Mouse (Mus musculus): ENCODE data around the gene Smap2. TPM values are rescaled to one million over a fixed set of nuclear protein-coding genes. Genes with fewer than 3 reads are reported as not detected.

Smap2 gene
- polyA plus RNA-seq, 1 experiment: 35.5 TPM

GRCm38 (mm10) chr4:120953667-120954066 lies 63.4 kb downstream of the Smap2 start:
- TF ChIP-seq CTCF (IDR thresholded peaks at IDR 0.05; ENCODE audit: borderline replicate concordance, insufficient read depth, low read length) (no peak), POLR2A (IDR thresholded peaks at IDR 0.05; ENCODE audit: low read depth, low read length) (no peak)
- H3K27ac ChIP-seq (ENCODE audit: insufficient read depth, low read length): no peak overlapping the region
- peaks cover 4% of the 10 kb centered on the region; the same call in 1 of the 2 replicates for H3K4me1 ChIP-seq (ENCODE audit: control insufficient read depth, insufficient read depth, low read length)
- no peak overlapping the region for H3K4me3 ChIP-seq (ENCODE audit: insufficient read depth, low read length)

- Histone ChIP-seq H3K4me1 (ENCODE audit: control insufficient read depth, insufficient read depth, low read length) (peaks cover 4% of the 10 kb centered on the region; the same call in 1 of the 2 replicates), H3K4me3 (ENCODE audit: insufficient read depth, low read length) (no peak overlapping the region), H3K27ac (ENCODE audit: insufficient read depth, low read length) (no peak overlapping the region)
- TF ChIP-seq POLR2A (IDR thresholded peaks at IDR 0.05; ENCODE audit: low read depth, low read length): no peak
- no peak for TF ChIP-seq CTCF (IDR thresholded peaks at IDR 0.05; ENCODE audit: borderline replicate concordance, insufficient read depth, low read length)
These were observed 64.0 kb downstream of the Smap2 start for GRCm38 (mm10) chr4:120953038-120953437.

GRCm38 (mm10) chr4:120952163-120952562 lies 64.9 kb downstream of the Smap2 start:
- TF ChIP-seq POLR2A (IDR thresholded peaks at IDR 0.05; ENCODE audit: low read depth, low read length): no peak; the same call in none of the 2 replicates
- TF ChIP-seq CTCF (IDR thresholded peaks at IDR 0.05; ENCODE audit: borderline replicate concordance, insufficient read depth, low read length): no peak
- Histone ChIP-seq H3K4me1 (ENCODE audit: control insufficient read depth, insufficient read depth, low read length) (peaks cover 4% of the 10 kb centered on the region; the same call in 1 of the 2 replicates), H3K4me3 (ENCODE audit: insufficient read depth, low read length) (peak overlapping the region; percentile 77), H3K27ac (ENCODE audit: insufficient read depth, low read length) (peak overlapping the region; percentile 86)

- peak within 1 kb of the TSS; percentile 77 for H3K4me3 ChIP-seq (ENCODE audit: insufficient read depth, low read length)
- TF ChIP-seq CTCF (IDR thresholded peaks at IDR 0.05; ENCODE audit: borderline replicate concordance, insufficient read depth, low read length) (no peak), POLR2A (IDR thresholded peaks at IDR 0.05; ENCODE audit: low read depth, low read length) (peak; percentile 79)
- peak within 1 kb of the TSS; percentile 86 for H3K27ac ChIP-seq (ENCODE audit: insufficient read depth, low read length)
- peaks cover 4% of the 10 kb centered on the region; the same call in 1 of the 2 replicates for H3K4me1 ChIP-seq (ENCODE audit: control insufficient read depth, insufficient read depth, low read length)
These were observed 65.5 kb downstream of the Smap2 start, which contains the start of gene Zfp69 for GRCm38 (mm10) chr4:120951428-120951973. TSS of gene Zfp69 (minus strand) at chr4:120951699.

GRCm38 (mm10) chr4:120950763-120951427 lies 66.2 kb downstream of the Smap2 start:
- 0 out of 2 replicates have a peak overlapping the region, but pooled peaks have one; percentile 5 for H3K27ac ChIP-seq (ENCODE audit: insufficient read depth, low read length)
- no peak for TF ChIP-seq CTCF (IDR thresholded peaks at IDR 0.05; ENCODE audit: borderline replicate concordance, insufficient read depth, low read length)
- no peak for TF ChIP-seq POLR2A (IDR thresholded peaks at IDR 0.05; ENCODE audit: low read depth, low read length)
- H3K4me3 ChIP-seq (ENCODE audit: insufficient read depth, low read length): peak overlapping the region; percentile 77
- peaks cover 4% of the 10 kb centered on the region; the same call in 1 of the 2 replicates for H3K4me1 ChIP-seq (ENCODE audit: control insufficient read depth, insufficient read depth, low read length)

GRCm38 (mm10) chr4:120948938-120949337 lies 68.1 kb downstream of the Smap2 start:
- Histone ChIP-seq H3K4me3 (ENCODE audit: insufficient read depth, low read length) (no peak overlapping the region), H3K27ac (ENCODE audit: insufficient read depth, low read length) (no peak overlapping the region), H3K4me1 (ENCODE audit: control insufficient read depth, insufficient read depth, low read length) (peaks cover 4% of the 10 kb centered on the region; the same call in 1 of the 2 replicates)
- TF ChIP-seq POLR2A (IDR thresholded peaks at IDR 0.05; ENCODE audit: low read depth, low read length) (no peak), CTCF (IDR thresholded peaks at IDR 0.05; ENCODE audit: borderline replicate concordance, insufficient read depth, low read length) (no peak)

GRCm38 (mm10) chr4:120935006-120935405 lies 82.0 kb downstream of the Smap2 start:
- no peak for TF ChIP-seq POLR2A (IDR thresholded peaks at IDR 0.05; ENCODE audit: low read depth, low read length)
- TF ChIP-seq CTCF (IDR thresholded peaks at IDR 0.05; ENCODE audit: borderline replicate concordance, insufficient read depth, low read length): no peak
- Histone ChIP-seq H3K27ac (ENCODE audit: insufficient read depth, low read length) (no peak overlapping the region), H3K4me1 (ENCODE audit: control insufficient read depth, insufficient read depth, low read length) (no peaks in the 10 kb centered on the region), H3K4me3 (ENCODE audit: insufficient read depth, low read length) (no peak overlapping the region)

GRCm38 (mm10) chr4:120930736-120931135 lies 86.3 kb downstream of the Smap2 start:
- H3K27ac ChIP-seq (ENCODE audit: insufficient read depth, low read length): no peak overlapping the region
- TF ChIP-seq CTCF (IDR thresholded peaks at IDR 0.05; ENCODE audit: borderline replicate concordance, insufficient read depth, low read length): no peak
- TF ChIP-seq POLR2A (IDR thresholded peaks at IDR 0.05; ENCODE audit: low read depth, low read length): no peak
- no peak overlapping the region for H3K4me3 ChIP-seq (ENCODE audit: insufficient read depth, low read length)
- H3K4me1 ChIP-seq (ENCODE audit: control insufficient read depth, insufficient read depth, low read length): no peaks in the 10 kb centered on the region

GRCm38 (mm10) chr4:120928686-120929085 lies 88.4 kb downstream of the Smap2 start:
- no peaks in the 10 kb centered on the region for H3K4me1 ChIP-seq (ENCODE audit: control insufficient read depth, insufficient read depth, low read length)
- H3K4me3 ChIP-seq (ENCODE audit: insufficient read depth, low read length): no peak overlapping the region
- TF ChIP-seq POLR2A (IDR thresholded peaks at IDR 0.05; ENCODE audit: low read depth, low read length) (no peak), CTCF (IDR thresholded peaks at IDR 0.05; ENCODE audit: borderline replicate concordance, insufficient read depth, low read length) (no peak)
- H3K27ac ChIP-seq (ENCODE audit: insufficient read depth, low read length): no peak overlapping the region

- H3K27ac ChIP-seq (ENCODE audit: insufficient read depth, low read length): peak overlapping the region; percentile 47
- peak overlapping the region; percentile 88 for H3K4me3 ChIP-seq (ENCODE audit: insufficient read depth, low read length)
- TF ChIP-seq CTCF (IDR thresholded peaks at IDR 0.05; ENCODE audit: borderline replicate concordance, insufficient read depth, low read length): no peak
- 0 out of 2 replicates have a peak, but pooled peaks have one; percentile 27 for TF ChIP-seq POLR2A (IDR thresholded peaks at IDR 0.05; ENCODE audit: low read depth, low read length)
- H3K4me1 ChIP-seq (ENCODE audit: control insufficient read depth, insufficient read depth, low read length): no peaks in the 10 kb centered on the region
These were observed 91.7 kb downstream of the Smap2 start for GRCm38 (mm10) chr4:120925386-120925785.

Measured in embryonic fibroblast, embryonic 13.5 days (primary cell).